Mouse (Mus musculus) ES-CJ7 (cell line): ENCODE data around the gene Trmt44.
A peak's percentile ranks its signal among the peaks of the same experiment; 100 is the strongest.

Experiments
- DNase-seq: peaks from one replicate; pipeline ENCODE4 v3.0.0; 2011; ENCODE audit warnings: low read depth, low spot score

The Trmt44 gene

GRCm38 (mm10) chr5:35574653-35575599, at the start of gene Trmt44:
TSS of gene Trmt44 (minus strand) at chr5:35575070.
- peak; percentile 84 for DNase-seq

DNA sequence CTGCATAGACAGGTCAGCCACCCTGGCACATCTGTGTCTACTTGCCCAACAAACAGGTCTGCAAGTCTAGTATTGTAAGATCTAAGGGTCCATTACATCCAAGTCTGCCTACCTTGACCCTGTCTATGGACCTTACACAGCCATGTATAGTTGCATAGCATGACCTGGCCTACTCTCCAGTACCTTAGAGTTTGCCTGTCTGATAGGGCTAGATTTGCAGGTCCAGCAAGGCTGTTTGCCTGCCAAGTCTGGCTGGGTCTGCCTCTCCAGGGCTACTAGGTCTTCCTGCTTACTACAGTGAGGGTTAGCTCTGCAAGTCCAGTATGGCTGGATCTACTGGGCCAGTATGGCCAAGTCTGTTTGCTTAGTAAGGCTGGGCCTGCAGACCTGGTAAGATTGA, 49.0 kb upstream of the Trmt44 start:
- no peak for DNase-seq

DNA sequence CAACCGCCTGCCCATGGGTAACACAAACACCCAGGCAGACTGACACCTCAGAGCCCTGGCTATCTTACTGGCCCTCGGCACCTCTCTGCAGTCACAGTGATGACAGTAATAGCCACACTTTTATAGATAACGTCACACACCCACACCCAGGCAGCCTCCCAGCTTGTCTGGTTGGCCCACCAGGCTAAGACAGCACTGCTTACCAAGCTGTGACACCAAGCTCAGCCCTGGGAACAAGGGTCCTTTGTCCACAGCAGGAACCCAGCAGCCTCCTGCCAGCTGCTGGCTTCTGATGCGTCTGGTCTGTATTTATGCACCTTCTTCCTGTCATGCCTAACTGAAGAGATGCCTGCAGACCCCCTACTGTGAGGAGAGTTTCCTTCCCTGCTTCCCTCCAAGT, 46.2 kb upstream of the Trmt44 start:
- peak; percentile 14 for DNase-seq

DNA sequence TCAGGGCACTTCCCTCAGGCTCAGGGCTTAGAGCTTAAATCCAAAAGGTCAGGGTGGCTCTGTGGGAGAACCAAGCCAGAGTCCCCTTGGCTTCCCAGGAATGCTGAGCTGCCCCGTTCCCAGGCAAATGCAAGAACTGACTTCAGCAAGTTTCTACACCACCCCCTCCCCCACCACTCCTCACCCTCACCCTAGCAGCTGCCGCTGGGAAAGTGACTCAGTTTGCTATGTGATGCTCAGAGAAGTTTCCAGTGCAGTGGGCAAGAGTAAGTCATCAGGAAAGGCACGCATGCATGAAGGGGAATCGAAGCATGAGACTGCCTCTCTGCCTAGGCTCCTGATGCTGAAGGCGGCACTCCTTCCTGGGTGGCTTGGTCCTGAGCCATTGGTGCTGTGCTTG, 42.1 kb upstream of the Trmt44 start:
- no peak for DNase-seq

- DNase-seq = no peak
Observed at GRCm38 (mm10) chr5:35612722-35613121, 37.9 kb upstream of the Trmt44 start.

DNA sequence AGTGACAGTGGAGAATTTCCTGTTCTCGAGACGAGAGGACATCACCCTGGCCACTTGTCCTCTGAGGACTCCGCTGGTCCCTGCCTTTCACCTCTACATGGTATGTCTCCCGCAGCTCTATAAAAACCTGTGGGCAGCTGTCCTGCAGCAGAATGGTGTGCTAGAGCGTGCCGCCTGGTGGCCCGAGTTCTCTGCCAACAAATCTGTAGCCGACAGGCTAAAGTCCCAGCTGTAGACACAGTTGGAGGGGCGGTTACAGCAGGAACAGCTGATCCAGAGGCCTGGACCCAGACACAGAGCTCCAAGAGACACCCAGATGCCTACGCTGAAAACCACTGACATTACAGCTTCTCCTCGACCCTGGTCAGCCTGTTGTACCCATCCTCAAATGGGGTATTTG, 37.0 kb upstream of the Trmt44 start:
- DNase-seq = no peak

GRCm38 (mm10) chr5:35611170-35611569, 36.3 kb upstream of the Trmt44 start:
- DNase-seq = no peak

GRCm38 (mm10) chr5:35610381-35610780, 35.5 kb upstream of the Trmt44 start:
- DNase-seq = no peak

GRCm38 (mm10) chr5:35609971-35610370, 35.1 kb upstream of the Trmt44 start:
- DNase-seq = no peak

DNA sequence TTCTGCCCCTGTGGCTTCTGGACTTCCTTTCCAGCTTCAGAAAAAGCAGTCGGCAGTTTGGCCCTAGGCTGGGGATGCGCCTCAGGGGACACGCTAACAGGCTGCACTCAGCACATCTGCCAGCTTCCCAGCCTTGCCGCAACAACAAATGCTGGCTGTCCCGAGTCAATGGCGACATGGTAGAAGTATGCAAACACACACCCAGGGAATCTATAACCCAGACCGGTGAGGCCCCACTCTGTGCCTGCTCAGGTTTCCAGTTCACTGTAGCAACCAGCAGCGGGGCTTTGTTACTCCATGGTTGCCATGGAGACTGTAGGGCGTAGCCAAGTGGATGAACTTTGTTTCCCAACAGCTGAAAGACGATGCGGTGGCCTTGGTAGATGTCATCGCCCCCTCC, 34.5 kb upstream of the Trmt44 start:
- peak; percentile 83 for DNase-seq

DNA sequence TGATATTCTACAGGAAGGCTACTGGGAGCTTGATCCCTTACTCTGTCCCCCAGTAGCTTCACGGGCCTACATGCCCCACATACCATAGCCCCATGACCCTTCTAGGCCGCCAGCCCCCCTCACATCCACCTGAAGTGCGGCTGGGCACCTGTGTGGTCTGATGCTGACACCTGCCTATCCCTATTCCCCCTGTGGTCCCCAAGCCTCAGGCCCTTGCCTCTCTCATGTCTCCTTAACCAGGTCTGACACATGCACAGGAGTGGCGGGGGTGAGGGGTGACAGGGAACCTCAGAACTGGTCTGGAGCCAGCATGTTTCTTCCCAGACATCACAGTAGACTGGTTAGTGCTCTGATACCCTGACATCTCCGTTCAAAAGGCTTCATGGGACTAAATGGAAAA, 33.7 kb upstream of the Trmt44 start:
- DNase-seq = no peak

DNA sequence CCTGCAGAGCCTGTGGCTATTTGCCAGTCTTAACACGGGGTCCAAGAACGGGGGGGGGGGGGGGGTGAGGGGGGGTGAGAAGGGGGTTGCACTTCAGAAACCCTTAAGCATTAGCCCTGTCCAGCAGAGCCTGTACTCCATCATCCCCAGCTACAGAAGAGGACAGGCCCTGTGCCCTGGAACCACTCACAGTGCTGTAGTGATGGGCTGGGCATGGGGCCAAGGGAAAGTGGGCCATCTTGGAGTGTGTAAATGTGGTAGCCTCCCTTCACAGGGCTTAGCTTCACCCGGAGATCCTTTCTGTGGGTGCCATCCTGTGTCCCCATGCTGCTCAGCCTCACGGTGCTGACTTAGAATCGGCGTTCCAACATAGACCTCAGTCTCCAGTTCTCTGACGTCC, 32.9 kb upstream of the Trmt44 start:
- DNase-seq = no peak

GRCm38 (mm10) chr5:35606800-35607199, 31.9 kb upstream of the Trmt44 start:
- no peak for DNase-seq

GRCm38 (mm10) chr5:35605355-35605754, 30.5 kb upstream of the Trmt44 start:
- no peak for DNase-seq

GRCm38 (mm10) chr5:35601526-35601925, 26.7 kb upstream of the Trmt44 start:
- no peak for DNase-seq

DNA sequence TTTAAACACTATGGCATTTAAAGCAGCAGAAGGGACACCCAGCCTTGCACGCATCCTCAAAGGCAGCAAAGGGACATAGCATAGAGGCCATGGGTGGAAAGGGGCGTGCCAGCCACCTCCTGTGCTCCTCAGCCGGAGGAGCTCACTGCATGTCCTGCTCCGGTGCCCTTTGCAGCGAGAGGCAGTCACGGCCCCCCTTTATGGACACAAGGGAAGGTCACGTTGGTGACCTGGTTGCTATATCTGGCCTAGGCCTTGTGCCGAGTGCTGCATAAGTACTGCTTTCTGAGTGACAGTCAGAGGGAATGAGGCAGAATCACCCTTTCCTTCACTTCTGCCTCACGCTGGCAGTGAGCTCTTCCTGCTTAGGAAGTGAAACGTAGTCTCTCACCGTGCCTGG, 25.4 kb upstream of the Trmt44 start:
- no peak for DNase-seq

GRCm38 (mm10) chr5:35596169-35597160, 21.6 kb upstream of the Trmt44 start:
- no peak for DNase-seq

DNA sequence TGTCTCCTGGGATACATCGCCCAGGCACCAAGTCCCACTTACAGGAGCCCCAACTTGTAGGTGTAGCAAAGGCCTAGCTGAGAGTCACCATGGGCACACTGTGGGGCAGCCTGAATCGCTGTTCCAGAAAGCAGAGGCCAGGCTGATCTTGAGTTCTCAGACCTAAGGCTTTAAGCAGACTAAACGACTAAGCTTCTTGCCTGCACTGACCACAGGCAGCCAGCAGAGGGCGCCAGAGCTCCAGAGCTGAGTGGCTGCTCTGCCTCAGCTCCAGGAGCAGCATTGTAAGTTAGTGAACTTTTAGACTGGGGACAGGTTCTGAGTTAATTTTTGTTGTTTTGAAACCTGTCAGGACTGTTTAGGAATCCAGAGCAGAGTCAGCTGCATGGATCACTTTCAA, 20.8 kb upstream of the Trmt44 start:
- peak; percentile 77 for DNase-seq

DNA sequence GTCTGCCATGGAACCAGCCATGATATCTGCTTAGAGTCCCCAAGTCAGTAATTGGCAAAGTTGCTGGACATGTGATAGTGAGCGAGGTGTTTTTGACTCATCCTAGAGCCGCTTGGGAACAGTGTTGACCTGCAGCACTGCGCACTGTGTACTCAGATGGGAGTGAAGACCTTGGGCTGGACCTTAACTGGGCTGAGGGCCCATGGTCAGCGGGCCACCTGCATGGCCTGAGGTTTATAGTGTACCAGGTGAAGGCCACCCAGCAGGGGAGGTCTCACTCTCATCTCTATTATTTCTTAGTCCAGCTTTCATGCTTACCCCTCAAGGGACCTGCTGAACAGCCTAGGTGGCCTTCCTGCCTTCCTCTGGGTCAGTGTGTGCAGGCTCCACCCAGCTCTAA, 19.9 kb upstream of the Trmt44 start:
- no peak for DNase-seq

DNA sequence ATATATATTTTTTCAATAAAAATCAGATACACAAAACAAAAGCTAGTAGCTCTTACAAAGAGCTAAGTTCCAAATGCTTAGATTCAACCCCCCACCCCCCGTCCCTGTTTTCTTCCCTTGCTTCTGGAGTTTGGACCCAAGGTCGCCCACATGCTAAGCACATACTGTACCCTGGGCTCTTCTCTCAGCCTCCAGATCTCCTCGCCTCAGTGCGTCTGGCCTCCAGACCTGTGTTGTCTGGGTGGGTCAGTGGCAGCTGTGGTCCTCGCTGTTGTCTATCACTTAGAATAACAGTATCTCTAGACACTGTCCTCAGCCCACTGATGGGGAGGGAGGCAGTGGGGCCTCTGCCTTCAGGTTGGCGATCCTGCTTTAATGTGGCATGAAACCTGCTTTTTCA, 18.4 kb upstream of the Trmt44 start:
- DNase-seq = no peak

DNA sequence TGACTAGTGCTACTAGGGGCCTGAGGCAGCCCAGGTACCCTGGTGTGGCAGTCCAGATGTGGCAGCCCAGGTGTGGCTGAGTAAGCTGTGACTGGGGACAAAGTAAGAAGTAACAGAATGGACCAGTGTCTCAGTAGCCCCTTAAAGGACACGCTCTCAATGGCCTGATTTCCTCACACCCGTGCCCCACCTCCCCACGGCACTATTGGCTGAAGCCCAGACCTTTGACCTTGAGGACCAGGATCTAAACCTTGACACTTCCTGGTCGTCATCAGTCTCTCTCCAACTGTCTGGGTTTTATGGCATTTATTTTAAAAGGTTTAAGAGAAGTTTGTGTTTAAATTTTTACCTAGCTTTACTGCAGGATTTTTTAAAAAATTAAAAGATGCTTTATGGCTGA, 18.0 kb upstream of the Trmt44 start:
- DNase-seq = no peak

DNA sequence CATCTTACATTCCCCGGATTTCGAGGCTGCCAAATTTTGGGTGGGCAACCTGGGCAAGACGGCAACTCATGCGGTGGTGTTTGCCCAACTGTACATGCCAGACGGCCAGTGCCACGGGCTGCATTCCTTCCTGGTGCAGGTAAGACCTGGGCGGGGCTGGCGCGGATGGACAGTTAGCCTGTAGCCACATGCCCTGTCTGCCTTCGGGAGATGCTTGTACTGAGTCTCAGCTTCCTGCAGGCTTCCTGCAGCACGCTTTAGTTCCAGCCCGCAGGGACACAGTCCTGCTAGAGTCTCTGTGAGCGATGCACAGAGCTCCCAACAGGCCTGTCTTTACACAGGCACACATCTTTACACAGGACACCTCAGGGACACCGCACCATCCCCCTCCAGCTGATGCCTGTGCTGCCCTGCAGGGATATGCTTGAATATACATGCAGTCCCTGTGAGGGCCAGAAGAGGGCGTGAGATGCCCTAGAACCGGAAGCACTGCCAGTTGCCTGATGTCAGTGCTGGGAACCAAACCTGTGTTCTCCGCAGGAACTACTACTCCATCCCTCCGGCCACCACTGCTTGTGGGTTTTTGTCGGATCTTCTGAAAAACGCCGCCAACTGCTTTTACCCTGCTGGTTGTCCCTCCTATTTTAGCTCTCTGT, 17.3 kb upstream of the Trmt44 start:
- peak; percentile 77 for DNase-seq
